Mouse (Mus musculus) left cerebral cortex, postnatal 14 days (tissue): Measurements from ENCODE around the gene Nck1. TPM values are rescaled to one million over a fixed set of nuclear protein-coding genes. Genes with fewer than 3 reads are reported as not detected.
A peak's percentile ranks its signal among the peaks of the same experiment; 100 is the strongest.

Experiments used
- DNase-seq, 2 experiments: peaks; one replicate each; pipeline ENCODE4 v3.0.0; 2021 to 2022; ENCODE audit warnings: low spot score in 2 of 2, mixed read lengths in 1 of 2
- intact Hi-C: fragments of 180-260 bp; cut with DNase I; formaldehyde crosslinking; loops from one replicate; pipeline ENCODE4 v1.15.1; 2025
- total RNA-seq, 2 experiments: library from RNA; stranded (reverse); gene quantifications; 2 replicates each; pipeline ENCODE4 v1.2.3; 2021

Gene Nck1
- total RNA-seq, 2 experiments from 2014 or later = 31.5 to 35.5 TPM

DNA sequence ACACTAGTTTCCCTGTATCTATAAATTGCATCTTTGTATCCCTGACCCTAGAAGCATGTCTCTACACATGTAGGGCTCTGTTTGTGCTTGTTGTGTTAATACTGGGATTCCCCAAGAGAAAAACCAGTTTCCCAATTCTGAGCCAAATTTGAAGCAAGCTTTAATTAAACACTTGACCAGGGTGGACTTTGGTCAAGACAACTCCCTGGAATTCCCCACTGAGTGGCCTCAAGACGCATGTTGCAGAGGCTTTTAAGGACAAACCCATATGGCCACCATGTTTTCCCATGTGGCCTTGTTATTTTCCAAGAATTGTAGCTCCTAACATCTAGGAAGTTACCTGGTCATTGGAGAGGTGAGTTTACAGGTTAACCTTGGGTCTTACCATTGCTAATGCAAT lies 71.9 kb downstream of the Nck1 start:
- DNase-seq = no peak
- intact Hi-C loops = no loop called here

DNA sequence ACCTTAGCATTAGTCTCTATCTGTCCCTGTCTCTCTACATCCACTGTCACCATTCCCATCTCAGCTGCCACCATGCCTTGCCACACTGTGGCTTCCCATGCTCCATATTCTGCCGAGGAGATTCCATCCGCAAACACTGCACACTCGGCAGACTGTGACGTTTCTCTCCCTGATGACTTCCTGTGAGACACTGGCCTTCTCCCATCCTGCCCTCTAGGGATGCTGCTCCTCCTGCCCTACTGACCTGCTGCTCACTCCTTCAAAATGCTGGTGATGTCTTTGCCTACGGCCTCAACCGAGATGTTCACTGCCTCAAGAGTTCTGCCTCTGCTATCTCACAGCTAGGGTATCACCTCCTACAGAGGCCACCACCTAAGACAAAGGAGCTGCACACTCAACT lies 72.6 kb downstream of the Nck1 start:
- DNase-seq = no peak
- intact Hi-C loops = no loop called here

GRCm38 (mm10) chr9:100472931-100473330 lies 73.0 kb downstream of the Nck1 start:
- intact Hi-C loops = no loop called here

GRCm38 (mm10) chr9:100471605-100471953 lies 74.4 kb downstream of the Nck1 start:
- intact Hi-C loops = no loop called here
- no peak for DNase-seq

More at GRCm38 (mm10) chr9:100472931-100473330, 73.0 kb downstream of the Nck1 start:
- no peak for DNase-seq

GRCm38 (mm10) chr9:100470936-100471604 lies 74.9 kb downstream of the Nck1 start:
- intact Hi-C loops = no loop called here
- peak in 1 of 2 experiments; percentile 12 for DNase-seq

DNA sequence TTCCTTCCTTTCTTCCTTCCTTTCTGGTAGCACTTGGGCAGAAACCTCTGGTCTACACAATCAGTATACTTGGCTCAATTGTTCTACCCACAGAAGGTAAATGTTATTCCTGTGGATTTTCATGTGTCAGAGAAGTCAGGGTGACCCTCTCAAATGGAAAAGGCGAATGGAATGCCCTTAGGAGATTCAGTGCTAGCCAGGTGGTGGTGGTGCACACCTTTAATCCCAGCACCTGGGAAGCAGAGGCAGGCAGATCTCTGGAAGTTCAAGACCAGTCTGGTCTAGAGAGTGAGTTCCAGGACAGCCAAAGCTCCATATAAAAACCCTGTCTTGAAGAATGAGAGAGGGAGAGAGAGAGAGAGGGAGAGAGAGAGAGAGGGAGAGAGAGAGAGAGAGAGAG lies 75.7 kb downstream of the Nck1 start:
- intact Hi-C loops = no loop called here
- no peak for DNase-seq

DNA sequence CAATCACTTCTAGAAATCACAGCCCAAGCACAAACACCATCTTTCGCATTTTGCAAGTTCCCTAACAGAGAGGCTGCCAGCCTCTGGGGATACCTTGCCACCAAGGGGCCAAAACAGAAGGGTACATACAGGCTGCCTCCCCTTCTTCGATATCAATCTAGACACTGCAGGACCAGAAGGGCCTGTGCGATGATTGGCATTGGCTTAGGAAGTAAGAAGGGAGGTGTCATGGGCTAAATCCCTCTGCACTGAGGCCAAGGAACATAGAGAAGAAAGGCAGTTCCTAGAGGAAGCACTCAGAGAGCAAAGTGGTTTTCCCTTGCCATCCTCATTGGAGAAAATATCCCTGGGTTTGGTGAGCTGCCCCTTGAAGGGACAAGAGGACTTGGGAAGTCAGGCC lies 76.3 kb downstream of the Nck1 start:
- no peak for DNase-seq
- intact Hi-C loops = no loop called here

DNA sequence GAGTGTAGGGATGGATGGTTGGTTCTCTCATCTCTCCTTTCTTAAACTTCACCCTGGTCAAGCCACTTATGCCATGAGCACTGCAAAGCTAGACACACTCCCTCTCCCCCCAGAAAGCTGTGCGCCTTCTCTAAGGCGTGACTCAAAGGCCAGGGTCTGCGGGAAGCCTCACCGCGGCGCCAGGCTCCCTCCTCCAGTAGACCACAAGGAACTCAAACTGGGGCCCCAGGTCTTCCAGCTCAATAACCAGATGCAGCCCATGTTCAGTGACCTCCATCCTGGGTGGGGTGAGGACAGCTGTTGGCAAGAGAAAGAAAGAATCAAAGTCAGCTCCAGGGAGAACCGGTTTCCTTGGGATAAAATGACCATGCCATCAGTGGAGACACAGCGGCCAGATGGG lies 77.8 kb downstream of the Nck1 start:
- no peak for DNase-seq
- intact Hi-C loops = no loop called here

DNA sequence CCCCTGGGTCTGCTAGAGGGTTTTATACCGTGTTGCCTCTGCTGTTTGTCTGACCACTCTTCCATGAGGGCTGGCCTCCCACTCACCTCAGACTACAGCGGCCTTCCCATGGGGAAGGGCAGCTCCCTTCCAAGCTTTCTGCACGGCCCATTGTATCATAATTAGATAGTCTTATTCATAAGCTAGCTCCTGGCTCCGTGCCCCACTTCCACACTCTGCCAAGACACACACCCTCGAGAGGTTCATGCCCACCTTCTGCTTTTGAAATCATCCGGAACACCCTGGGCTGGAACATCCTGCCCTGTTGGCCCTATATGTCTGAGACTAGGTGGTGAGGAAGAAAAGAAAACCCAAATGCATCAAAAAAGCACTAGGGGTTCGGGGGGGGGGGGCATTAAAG lies 78.3 kb downstream of the Nck1 start:
- peak; percentile 22 to 29 for DNase-seq
- intact Hi-C loops = no loop called here

DNA sequence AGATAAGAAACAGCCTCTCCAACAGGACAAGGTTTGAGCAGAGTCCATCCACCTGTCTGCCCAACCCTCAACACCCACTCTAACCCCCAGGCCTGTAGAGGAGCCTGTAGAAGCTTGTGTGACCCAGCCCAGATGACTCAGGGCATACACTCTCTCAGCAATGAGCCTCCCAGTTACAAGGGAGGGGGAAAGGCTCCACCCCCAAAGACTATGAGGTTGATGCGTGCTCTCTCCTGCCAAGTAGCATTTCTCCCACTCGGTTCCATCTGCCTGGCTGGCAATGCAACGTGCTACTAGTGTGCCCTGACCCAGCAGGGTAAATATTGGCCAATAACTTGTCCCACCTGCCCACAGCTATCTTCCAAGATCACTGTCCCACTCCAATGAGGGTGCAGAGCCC lies 79.2 kb downstream of the Nck1 start:
- intact Hi-C loops = no loop called here
- DNase-seq = no peak

DNA sequence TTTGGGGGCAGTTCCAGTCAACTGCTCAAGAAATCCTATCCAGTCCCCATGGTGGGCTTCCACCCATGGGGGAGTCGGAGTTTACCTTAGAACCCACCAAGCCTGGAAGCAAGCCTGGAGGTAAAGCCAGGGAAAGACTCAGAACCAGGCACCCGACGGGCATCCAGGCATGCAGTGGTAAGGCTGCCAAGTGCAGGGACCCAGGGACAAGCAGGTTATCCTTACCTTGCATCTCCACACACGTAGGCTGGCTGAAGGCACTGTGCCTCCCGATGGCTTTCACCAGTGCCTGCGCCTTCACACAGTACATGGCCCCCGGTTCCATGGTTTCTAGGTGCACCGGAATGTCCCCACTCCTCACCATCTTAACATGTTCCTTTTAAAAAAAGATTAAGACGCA lies 79.9 kb downstream of the Nck1 start:
- intact Hi-C loops = no loop called here
- no peak for DNase-seq

GRCm38 (mm10) chr9:100465380-100465779 lies 80.6 kb downstream of the Nck1 start:
- intact Hi-C loops = no loop called here
- DNase-seq = no peak

GRCm38 (mm10) chr9:100463771-100464170 lies 82.2 kb downstream of the Nck1 start:
- intact Hi-C loops = no loop called here
- DNase-seq = no peak

GRCm38 (mm10) chr9:100462098-100462497 lies 83.8 kb downstream of the Nck1 start:
- DNase-seq = no peak
- intact Hi-C loops = no loop called here

DNA sequence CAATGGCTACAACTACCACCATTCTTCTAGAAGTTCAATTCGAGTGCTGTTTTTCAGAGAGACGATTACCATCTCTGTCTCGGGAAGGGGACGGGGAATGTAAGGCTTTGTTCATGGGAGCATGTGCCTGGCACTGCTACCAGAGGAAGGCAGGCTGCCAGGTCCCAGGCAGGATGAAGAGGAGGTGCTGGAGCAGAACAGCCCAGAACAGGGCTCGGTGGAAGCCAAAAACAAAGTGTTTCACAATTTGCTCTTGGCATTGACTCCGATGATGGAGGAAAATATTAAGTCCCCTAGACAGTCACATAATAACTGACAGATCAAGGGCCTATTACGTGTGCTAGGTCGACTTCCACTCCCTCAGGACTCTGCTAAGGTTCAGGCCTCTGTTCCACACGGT lies 84.3 kb downstream of the Nck1 start:
- intact Hi-C loops = no loop called here
- peak; percentile 29 to 45 for DNase-seq

DNA sequence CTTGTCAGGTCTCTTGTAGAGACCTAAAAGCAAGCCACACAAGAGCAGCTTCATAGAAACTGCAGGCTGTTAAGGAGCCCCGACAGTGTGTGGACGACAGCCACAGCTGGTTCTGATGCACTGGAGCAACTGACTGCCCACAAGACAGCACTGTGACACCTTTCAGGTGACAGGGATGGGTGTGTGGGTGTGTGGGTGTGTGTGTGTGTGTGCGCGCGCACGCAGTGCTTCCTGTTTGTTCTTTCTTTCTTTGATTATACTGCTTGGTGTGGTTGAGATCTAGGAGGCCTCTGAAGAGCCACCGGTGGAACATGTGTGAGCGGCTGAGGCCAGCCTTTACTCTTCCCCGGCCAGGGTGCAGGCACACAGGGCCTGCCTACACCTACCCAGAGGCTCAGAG lies 85.7 kb downstream of the Nck1 start:
- no peak for DNase-seq
- intact Hi-C loops = no loop called here

DNA sequence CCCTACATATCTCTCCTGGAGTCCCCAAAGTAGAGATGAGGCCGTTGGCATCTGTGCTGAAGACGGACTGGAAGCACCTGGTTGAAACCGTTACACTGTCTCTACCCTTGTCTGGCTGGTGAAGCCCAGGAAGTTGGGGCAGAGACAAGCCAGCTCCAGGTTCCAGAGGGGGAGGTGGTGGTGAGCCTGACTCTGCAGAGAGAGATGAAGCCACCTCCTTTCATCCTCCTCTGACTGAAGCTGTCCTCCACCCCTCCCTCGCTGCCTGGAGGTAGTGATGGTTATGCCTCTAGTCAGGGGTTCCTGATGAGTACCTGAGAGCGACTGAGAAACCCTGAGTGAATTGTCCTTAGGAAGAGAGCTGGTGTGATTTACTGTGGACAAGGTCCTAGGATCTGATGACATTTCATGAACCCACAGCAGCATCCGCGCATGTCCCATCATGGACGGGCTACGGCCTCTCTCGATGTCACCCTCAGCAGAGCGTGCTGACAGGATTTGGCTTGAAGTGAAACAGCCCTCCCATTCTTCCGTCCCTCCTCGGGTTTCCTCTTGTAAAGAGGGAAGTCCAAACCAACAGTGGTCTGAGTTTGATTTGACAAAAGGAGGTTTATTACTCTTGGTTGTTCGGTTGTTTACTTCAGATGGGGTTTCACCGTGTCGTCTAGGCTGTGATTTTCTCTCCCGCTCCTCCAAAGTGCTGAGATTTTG lies 87.8 kb downstream of the Nck1 start:
- no peak for DNase-seq
- intact Hi-C loops = loop anchor here (5.0 to 10.0 kb wide), 2 partner anchors 307 to 684 kb away; no protein-coding TSS in a partner anchor

DNA sequence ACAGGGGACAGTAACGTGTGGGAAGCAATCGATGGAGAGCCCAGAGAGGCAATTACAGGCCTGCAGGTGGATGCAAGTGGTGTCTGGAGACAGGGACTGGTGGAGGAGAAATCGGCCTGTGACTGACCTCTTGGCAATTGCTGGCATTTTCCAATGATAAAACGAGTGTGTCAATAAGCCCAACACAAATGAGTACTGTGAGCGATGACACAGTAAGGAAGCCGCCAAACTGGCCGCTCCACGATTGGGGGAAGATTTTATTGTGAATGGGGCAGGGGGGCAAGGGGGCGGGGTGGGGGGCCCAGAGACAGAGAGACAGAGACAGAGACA lies 91.3 kb downstream of the Nck1 start:
- no peak for DNase-seq
- intact Hi-C loops = loop anchor here (2.0 to 10.0 kb wide), 5 partner anchors 93 to 703 kb away; partner anchors contain the start of gene Nck1

GRCm38 (mm10) chr9:100453944-100454663 lies 91.8 kb downstream of the Nck1 start:
- DNase-seq = peak; percentile 68 to 87
- intact Hi-C loops = loop anchor here (2.0 to 10.0 kb wide), 5 partner anchors 93 to 703 kb away; partner anchors contain the start of gene Nck1

DNA sequence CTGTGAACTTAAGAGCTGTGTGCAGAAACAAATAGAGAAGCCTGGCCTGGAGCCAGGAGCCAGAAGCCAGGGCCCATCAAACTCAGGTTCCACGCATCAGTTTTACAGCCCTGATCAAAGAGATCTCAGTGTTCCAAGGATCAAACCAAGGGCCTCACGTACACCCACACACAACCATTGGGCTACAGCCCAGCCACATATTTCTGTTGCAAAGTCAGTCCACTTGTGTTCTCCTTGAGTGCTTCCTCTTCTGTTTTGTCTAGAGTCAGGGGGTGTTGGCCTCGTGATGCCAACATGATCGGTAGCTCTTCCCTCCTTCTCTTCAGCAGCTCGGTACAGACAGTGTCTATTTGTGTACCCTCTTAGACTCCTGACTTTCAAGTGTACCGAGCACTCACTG lies 93.5 kb downstream of the Nck1 start:
- intact Hi-C loops = loop anchor here (5.0 to 10.0 kb wide), 4 partner anchors 95 to 705 kb away; partner anchors contain the start of gene Nck1
- peak in 1 of 2 experiments; percentile 23 for DNase-seq
